Mouse (Mus musculus) central nervous system, embryonic 18 days (tissue): Measurements from ENCODE around the gene Qtrt1. TPM values are rescaled to one million over a fixed set of nuclear protein-coding genes. Genes with fewer than 3 reads are reported as not detected.

Experiments
- polyA plus RNA-seq: library from polyadenylated mRNA; depleted of rRNA; stranded (reverse); fragments of >200 nt; gene quantifications from 2 replicates; pipeline ENCODE4 v1.2.3, GENCODE M21; 2012; rRNA removed

Qtrt1 gene
- polyA plus RNA-seq, result 86.6 and 86.7 TPM in 2 replicates

DNA sequence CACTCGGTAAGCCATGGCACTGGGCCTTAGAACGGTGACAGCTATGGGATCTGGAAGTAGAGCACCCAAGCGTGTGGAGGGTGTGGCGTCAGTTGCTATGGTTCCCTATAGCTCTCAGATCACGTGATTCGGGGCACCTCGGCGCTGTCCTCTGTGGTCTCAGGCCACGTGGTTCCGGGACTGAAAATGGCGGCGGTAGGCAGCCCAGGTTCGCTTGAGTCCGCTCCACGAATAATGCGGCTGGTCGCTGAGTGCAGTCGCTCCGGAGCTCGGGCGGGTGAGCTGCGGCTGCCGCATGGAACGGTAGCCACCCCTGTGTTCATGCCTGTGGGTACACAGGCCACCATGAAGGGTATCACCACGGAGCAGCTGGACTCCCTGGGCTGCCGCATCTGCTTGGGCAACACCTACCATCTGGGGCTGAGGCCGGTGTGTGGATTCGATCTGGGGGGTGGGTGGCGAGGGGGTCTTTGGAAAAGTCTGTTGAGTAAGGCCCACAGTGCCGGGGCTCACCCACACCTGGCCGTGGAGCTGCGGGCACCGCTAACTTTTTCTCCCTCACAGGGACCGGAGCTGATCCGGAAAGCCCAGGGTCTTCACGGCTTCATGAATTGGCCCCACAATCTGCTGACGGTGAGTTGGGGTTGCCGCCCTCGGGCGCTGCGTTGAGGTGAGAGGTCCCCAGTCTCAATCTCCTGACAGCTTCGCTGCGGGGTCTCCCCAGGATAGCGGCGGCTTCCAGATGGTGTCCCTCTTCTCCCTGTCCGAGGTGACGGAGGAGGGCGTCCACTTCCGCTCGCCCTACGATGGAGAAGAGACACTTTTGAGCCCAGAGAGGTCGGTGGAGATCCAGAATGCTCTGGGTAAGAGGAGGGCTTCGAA lies at the start of gene Qtrt1:
Gene Qtrt1, plus strand, starts transcription at position 169 of the 882 bp plus-strand sequence.

DNA sequence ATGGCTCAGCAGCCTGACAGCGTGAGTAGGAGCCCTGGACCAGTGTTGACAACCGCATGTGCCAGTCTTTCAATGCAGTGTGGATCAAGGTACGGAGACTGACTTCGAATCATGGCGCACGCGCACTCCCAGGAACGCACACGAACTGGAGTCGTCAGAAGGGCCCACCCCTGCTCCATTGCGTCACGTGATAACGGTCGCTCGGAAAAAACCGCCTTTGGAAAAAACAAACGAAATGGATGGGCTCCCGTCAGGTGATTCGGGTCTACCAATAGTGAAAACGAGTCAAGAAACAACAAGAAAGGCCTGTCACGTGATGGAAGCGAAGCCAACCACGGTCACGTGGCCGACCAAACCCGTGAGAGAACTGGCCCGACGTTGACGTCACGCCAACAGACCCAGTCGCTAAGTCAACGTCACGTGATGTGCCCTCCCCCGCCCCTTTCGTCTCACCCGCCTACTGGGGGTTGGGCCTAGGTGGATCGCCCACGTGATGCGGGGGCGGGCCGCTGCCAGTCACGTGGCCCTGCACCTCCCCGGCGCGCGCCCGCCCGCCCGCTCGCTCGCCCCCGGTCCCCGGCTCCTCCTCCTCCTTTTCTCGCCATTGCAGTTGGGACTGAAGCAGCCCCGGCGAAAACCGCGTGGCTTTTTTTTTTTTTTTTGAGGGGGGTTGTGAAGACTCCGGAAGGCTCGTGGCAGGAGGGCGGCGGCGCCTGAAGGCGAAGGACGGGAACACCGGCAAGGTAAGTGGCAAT lies 44.1 kb upstream of the Qtrt1 start, which contains the start of gene Ilf3:
Gene Ilf3, plus strand, starts transcription at position 515 of the 755 bp plus-strand sequence.

DNA sequence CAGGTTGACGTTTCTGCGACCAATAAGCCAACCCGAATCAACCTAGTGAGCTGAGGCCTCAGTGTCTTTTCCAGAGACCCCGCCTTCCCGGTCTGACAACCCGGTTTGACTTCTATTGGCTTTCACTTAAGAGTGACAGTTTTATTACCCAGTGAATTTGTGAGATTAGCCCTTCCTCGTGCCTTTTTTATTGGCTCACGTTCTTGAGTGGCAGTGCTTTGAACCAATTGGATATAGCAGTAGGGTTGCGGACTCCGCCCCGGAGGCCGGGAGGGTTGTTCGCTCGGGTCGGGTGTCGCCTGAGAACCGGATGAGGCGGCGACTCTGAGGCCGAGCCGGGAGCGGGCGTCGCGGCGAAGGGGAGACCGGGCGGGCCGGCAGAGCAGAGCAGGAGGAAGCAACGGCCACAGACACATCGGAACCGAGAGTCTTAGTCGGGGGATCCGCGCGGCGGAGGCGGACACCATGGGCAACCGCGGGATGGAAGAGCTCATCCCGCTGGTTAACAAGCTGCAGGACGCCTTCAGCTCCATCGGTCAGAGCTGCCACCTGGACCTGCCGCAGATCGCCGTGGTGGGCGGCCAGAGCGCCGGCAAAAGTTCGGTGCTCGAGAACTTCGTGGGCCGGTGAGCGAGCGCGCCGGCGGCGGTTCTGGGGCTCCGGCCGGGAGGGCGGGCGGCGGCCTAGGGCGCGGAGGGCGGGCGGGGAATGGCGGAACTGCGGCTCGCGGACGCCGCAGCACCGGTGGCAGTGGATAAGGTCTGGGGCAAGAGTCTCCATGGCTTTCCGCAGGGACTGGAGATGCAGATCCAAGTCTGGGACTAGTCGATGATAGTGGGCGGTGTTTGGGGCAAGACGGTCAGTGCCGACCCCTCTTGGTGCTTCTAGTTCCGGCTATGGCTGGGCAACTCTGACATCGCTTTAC lies 13.3 kb downstream of the Qtrt1 start, which contains the start of gene Dnm2:
Gene Dnm2, plus strand, starts transcription at position 278 of the 925 bp plus-strand sequence.

Other genes starting within 250 kb of the Qtrt1 start
- 27.4 and 29.2 TPM in 2 replicates for gene Pde4a, start 246.1 kb upstream of the Qtrt1 start, polyA plus RNA-seq
- gene Keap1, start 172.5 kb upstream of the Qtrt1 start, polyA plus RNA-seq, result 50.4 and 54.6 TPM in 2 replicates
- gene S1pr5, start 163.4 kb upstream of the Qtrt1 start, polyA plus RNA-seq, result 3.7 and 4.0 TPM in 2 replicates
- gene Atg4d, start 146.5 kb upstream of the Qtrt1 start, polyA plus RNA-seq, result 36.6 and 38.5 TPM in 2 replicates
- gene Kri1, start 123.9 kb upstream of the Qtrt1 start, polyA plus RNA-seq, result 37.2 and 41.4 TPM in 2 replicates
- 82.3 and 95.8 TPM in 2 replicates for gene Cdkn2d, start 120.4 kb upstream of the Qtrt1 start, polyA plus RNA-seq
- gene Ap1m2, start 99.5 kb upstream of the Qtrt1 start, polyA plus RNA-seq, result 4.3 and 4.5 TPM in 2 replicates
- gene Slc44a2, start 91.1 kb upstream of the Qtrt1 start, polyA plus RNA-seq, result 70.2 and 71.3 TPM in 2 replicates
- gene Ilf3, start 44.0 kb upstream of the Qtrt1 start, polyA plus RNA-seq, result 161 and 172 TPM in 2 replicates
- gene Dnm2, start 13.1 kb downstream of the Qtrt1 start, polyA plus RNA-seq, result 66.8 and 77.4 TPM in 2 replicates
- gene Tmed1, start 98.4 kb downstream of the Qtrt1 start, polyA plus RNA-seq, result 35.4 and 42.5 TPM in 2 replicates
- 0.58 and 0.72 TPM in 2 replicates for gene AB124611, start 114.3 kb downstream of the Qtrt1 start, polyA plus RNA-seq
- gene Carm1, start 135.1 kb downstream of the Qtrt1 start, polyA plus RNA-seq, result 79.8 and 94.0 TPM in 2 replicates
- gene Timm29, start 180.9 kb downstream of the Qtrt1 start, polyA plus RNA-seq, result 69.6 and 69.8 TPM in 2 replicates
- gene Yipf2, start 181.0 kb downstream of the Qtrt1 start, polyA plus RNA-seq, result 15.7 and 17.7 TPM in 2 replicates
- 132 and 146 TPM in 2 replicates for gene Smarca4, start 204.3 kb downstream of the Qtrt1 start, polyA plus RNA-seq